In the genomic region with DNA sequence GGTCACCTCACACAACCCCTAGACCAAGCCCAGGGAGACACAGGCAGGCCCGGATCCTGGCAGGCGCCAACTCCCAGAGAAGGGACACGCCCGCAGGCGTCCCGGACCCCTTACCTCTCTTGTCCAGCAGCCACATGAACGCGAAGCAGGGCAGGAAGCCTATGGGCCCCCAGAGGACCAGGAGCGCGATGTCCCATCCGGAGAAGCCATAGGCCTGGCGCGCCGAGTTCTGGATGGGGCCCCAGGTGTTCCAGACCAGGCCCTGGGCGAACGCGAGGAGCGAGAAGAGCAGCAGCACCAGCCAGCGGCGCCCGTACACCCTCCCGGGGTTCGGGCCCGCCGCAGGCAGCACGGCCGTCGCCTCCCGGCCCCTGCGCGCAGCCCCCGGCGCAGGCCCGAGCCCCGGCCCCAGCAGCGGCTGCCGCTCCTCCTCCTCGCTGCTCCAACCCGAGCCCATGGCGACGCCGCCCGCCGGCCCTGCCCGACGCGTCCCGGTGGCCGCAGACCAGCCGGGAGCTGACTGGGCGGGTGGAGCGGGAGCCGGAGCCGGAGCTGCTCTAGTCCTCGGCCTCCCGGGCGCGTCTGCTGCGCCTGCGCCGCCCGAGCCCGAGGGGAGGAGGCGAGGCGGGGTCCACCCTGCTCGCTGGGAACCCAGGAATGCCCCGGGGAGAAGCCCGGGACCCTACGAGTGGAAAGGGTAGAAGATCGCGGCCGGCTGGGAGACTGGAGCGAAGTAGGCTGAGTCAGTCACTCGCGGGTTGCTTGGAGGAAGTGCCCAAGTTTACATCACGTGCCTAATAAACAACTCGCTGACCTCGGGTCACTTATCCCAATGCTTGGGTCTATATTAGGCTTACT, we compare ENCODE assay signal across 8 mouse cellular contexts. TPM values are rescaled to one million over a fixed set of nuclear protein-coding genes. Genes with fewer than 3 reads are reported as not detected.
DNase-seq lines count a peak whose midpoint lies in the region; ATAC-seq lines count a peak whose summit lies in the region.

A gene (minus strand): TSS at position 572 of the 858 bp plus-strand sequence.

- DNase-seq in MN1 (ENCODE audit: low spot score): peak; percentile 71
- DNase-seq in cerebellum, postnatal 25 days: peak; percentile 85 to 88
- DNase-seq in frontal cortex, postnatal 25 days (ENCODE audit: low spot score in 2 of 2): peak; percentile 57 to 66
- peak; percentile 64 to 80 for DNase-seq in layer of hippocampus, postnatal 25 days (ENCODE audit: extremely low spot score in 1 of 2, low spot score in 1 of 2)
- DNase-seq in lung, postnatal 14 days: peak; percentile 76
- DNase-seq in ovary, postnatal 36 days (ENCODE audit: low spot score): peak; percentile 81
- DNase-seq in thymus, postnatal 25 days: peak; percentile 74

- ATAC-seq in hindbrain, embryonic 13.5 days (ENCODE audit: low FRiP score): peak; percentile 84

- peak within 1 kb of the TSS; percentile 85 for H3K27ac ChIP-seq in hindbrain, embryonic 13.5 days

- H3K9ac ChIP-seq in hindbrain, embryonic 13.5 days: peak within 1 kb of the TSS; percentile 95

- under 1% methylated on average over 78 of the region's 78 CpGs for WGBS in hindbrain, embryonic 13.5 days

- peaks cover 34% of the 10 kb centered on the region for H3K4me1 ChIP-seq in hindbrain, embryonic 13.5 days (replicated peaks)

- no peaks in the 10 kb centered on the region for H3K27me3 ChIP-seq in hindbrain, embryonic 13.5 days

- no peaks in the 10 kb centered on the region for H3K9me3 ChIP-seq in hindbrain, embryonic 13.5 days

- peaks cover 5% of the 10 kb centered on the region; the same call in 1 of the 2 replicates for H3K36me3 ChIP-seq in hindbrain, embryonic 13.5 days

- peak within 1 kb of the TSS; percentile 89 for H3K4me2 ChIP-seq in hindbrain, embryonic 13.5 days

- peak within 1 kb of the TSS; percentile 79 for H3K4me3 ChIP-seq in hindbrain, embryonic 13.5 days

RNA-seq across cellular contexts. Expression of the gene that starts here (rescaled TPM):
- polyA plus RNA-seq in hindbrain, embryonic 13.5 days (2015; fragmentation: Nextera tagmentation; extraction: Ambion mirVana): 27.1 and 30.8 TPM in 2 replicates
- 10 to 100 TPM; 70.6 to 81.7 TPM for total RNA-seq in layer of hippocampus, postnatal 25 days (2021)

Comparison
In these comparisons a context has a peak if more than half of its experiments do, and no peak if none do; other contexts are left out.
1. Peak in every context shown above with its lines: DNase-seq, ATAC-seq, H3K4me3 ChIP-seq and H3K27ac ChIP-seq.